Mouse (Mus musculus) liver, embryonic 11.5 days (tissue): ENCODE results near the gene Gm13695. TPM values are rescaled to one million over a fixed set of nuclear protein-coding genes. Genes with fewer than 3 reads are reported as not detected.

Source experiments
- polyA plus RNA-seq: library from polyadenylated mRNA; unstranded; fragments of >200 nt; fragmentation: Nextera tagmentation; extraction: Ambion mirVana; gene quantifications from 2 replicates; pipeline ENCODE4 v1.2.1, GENCODE M21; 2014

Gene Gm13695
- polyA plus RNA-seq, 1 experiment from 2014 or later = not detected

Other genes starting within 250 kb of the Gm13695 start
- gene Itgav, start 242.9 kb upstream of the Gm13695 start, polyA plus RNA-seq = 34.3 and 38.3 TPM in 2 replicates
- gene Fam171b, start 154.7 kb upstream of the Gm13695 start, polyA plus RNA-seq = 1.9 and 2.0 TPM in 2 replicates
- gene Zswim2, start 26.1 kb upstream of the Gm13695 start, polyA plus RNA-seq = not detected in 2 replicates
- gene Gm13698, start 11.6 kb upstream of the Gm13695 start, polyA plus RNA-seq = not detected in 2 replicates
- gene Gm13693, start 5.8 kb upstream of the Gm13695 start, polyA plus RNA-seq = not detected in 2 replicates
- not detected in 2 replicates for gene Gm13696, start 5.8 kb downstream of the Gm13695 start, polyA plus RNA-seq
- gene Gm13694, start 11.6 kb downstream of the Gm13695 start, polyA plus RNA-seq = not detected in 2 replicates
- gene Gm13697, start 17.4 kb downstream of the Gm13695 start, polyA plus RNA-seq = not detected in 2 replicates
- not detected in 2 replicates for gene Gm13691, start 23.2 kb downstream of the Gm13695 start, polyA plus RNA-seq